Mouse (Mus musculus) limb, embryonic 12.5 days (tissue): ENCODE measurements around the gene Psmc1. TPM values are rescaled to one million over a fixed set of nuclear protein-coding genes. Genes with fewer than 3 reads are reported as not detected.

Experiments
- ATAC-seq: fragments of 200-750 bp; cut with Nextera tagmentation; 2 replicates; pipeline ENCODE4 v1.8.0; 2017; ENCODE audit warnings: low read depth, moderate TSS enrichment; ENCODE audit not compliant: insufficient number of reproducible peaks, insufficient read depth, low FRiP score, low TSS enrichment
- H3K27ac ChIP-seq: fragments of 300-500 bp; sonication (generic); 2 replicates; pipeline ENCODE4 v1.5.1; 2016; ENCODE audit warnings: mild to moderate bottlenecking, moderate library complexity
- H3K27me3 ChIP-seq: fragments of 300-500 bp; sonication (generic); 2 replicates; pipeline ENCODE4 v1.6.1; 2016; ENCODE audit warnings: mild to moderate bottlenecking, moderate library complexity
- H3K36me3 ChIP-seq: fragments of 300-500 bp; sonication (generic); 2 replicates; pipeline ENCODE4 v1.6.1; 2016; ENCODE audit warnings: mild to moderate bottlenecking, moderate library complexity
- H3K4me1 ChIP-seq: fragments of 300-500 bp; sonication (generic); replicated peaks from 2 replicates; pipeline ENCODE4 v1.6.1; 2016
- H3K4me2 ChIP-seq: fragments of 300-500 bp; sonication (generic); 2 replicates; pipeline ENCODE4 v1.6.1; 2016; ENCODE audit warnings: mild to moderate bottlenecking, moderate library complexity
- H3K4me3 ChIP-seq: fragments of 300-500 bp; sonication (generic); replicated peaks from 2 replicates; pipeline ENCODE4 v1.5.1; 2016; ENCODE audit warnings: mild to moderate bottlenecking
- H3K9ac ChIP-seq: fragments of 300-500 bp; sonication (generic); replicated peaks from 2 replicates; pipeline ENCODE4 v1.6.1; 2016; ENCODE audit warnings: mild to moderate bottlenecking, moderate library complexity
- H3K9me3 ChIP-seq: fragments of 300-500 bp; sonication (generic); 2 replicates; pipeline ENCODE4 v1.6.1; 2016; ENCODE audit warnings: mild to moderate bottlenecking, moderate library complexity
- WGBS: fragments of 180-500 bp; shearing (Covaris S2); methylation state at CpG from one replicate; pipeline ENCODE4 v1.1.7; 2016; 5-methylcytosine and 5-hydroxymethylcytosine counted together
- polyA plus RNA-seq: library from polyadenylated mRNA; unstranded; fragments of >200 nt; fragmentation: Nextera tagmentation; extraction: Ambion mirVana; gene quantifications from 2 replicates; pipeline ENCODE4 v1.2.1, GENCODE M21; 2016

Psmc1 gene
- polyA plus RNA-seq, 1 experiment from 2014 or later, result 322 TPM

- no peak for ATAC-seq
- H3K9ac ChIP-seq, result no peak overlapping the region
- H3K4me1 ChIP-seq, result no peaks in the 10 kb centered on the region
- WGBS, result 95% methylated on average over 9 of the region's 9 CpGs
- no peak overlapping the region for H3K27ac ChIP-seq
- no peaks in the 10 kb centered on the region for H3K9me3 ChIP-seq
- H3K36me3 ChIP-seq, result peaks cover 98% of the 10 kb centered on the region
- no peak overlapping the region for H3K4me3 ChIP-seq
- H3K27me3 ChIP-seq, result no peaks in the 10 kb centered on the region
- no peak overlapping the region for H3K4me2 ChIP-seq
These were observed 33.8 kb downstream of the Psmc1 start for GRCm38 (mm10) chr12:100143737-100144136.

DNA sequence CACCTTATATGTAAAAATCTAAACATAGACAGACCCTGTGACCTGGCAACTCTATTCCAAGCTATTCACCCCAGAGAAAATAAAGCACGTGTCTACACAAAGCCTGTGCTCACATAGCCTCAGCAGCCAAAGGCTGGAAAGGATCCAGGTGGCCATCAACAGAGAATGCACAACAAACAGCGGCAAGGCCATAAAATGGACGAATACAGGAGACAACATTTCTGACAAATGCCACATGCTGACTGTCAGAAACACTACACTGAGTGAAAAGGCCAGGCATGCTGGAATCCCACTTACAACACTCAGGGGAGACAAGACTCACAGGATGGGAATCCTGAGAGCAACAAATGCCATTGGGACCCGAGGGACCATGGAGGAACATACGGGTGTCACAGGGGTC lies 34.3 kb downstream of the Psmc1 start:
- Histone ChIP-seq H3K9me3 (no peaks in the 10 kb centered on the region), H3K4me3 (no peak overlapping the region), H3K9ac (no peak overlapping the region), H3K36me3 (peaks cover 99% of the 10 kb centered on the region), H3K4me2 (no peak overlapping the region), H3K27me3 (no peaks in the 10 kb centered on the region), H3K27ac (no peak overlapping the region), H3K4me1 (no peaks in the 10 kb centered on the region)
- ATAC-seq, result no peak
- 83% methylated on average over 5 of the region's 5 CpGs for WGBS

- ATAC-seq, result no peak
- no peak overlapping the region for H3K4me3 ChIP-seq
- no peaks in the 10 kb centered on the region for H3K27me3 ChIP-seq
- no peaks in the 10 kb centered on the region for H3K4me1 ChIP-seq
- H3K27ac ChIP-seq, result no peak overlapping the region
- WGBS, result 92% methylated on average over 7 of the region's 7 CpGs
- H3K36me3 ChIP-seq, result peaks cover 46% of the 10 kb centered on the region
- no peak overlapping the region for H3K9ac ChIP-seq
- H3K9me3 ChIP-seq, result no peaks in the 10 kb centered on the region
- H3K4me2 ChIP-seq, result no peak overlapping the region
These were observed 42.5 kb downstream of the Psmc1 start for GRCm38 (mm10) chr12:100152466-100152865.

GRCm38 (mm10) chr12:100159261-100159975 lies 49.5 kb downstream of the Psmc1 start, which contains the start of gene Nrde2:
Gene Nrde2 (minus strand): TSS chr12:100159653.
- ATAC-seq, result peak; percentile 98
- H3K27ac ChIP-seq, result peak within 1 kb of the TSS; percentile 66
- no peaks in the 10 kb centered on the region for H3K27me3 ChIP-seq
- H3K9ac ChIP-seq, result peak within 1 kb of the TSS; percentile 67
- H3K4me1 ChIP-seq, result peaks cover 5% of the 10 kb centered on the region
- H3K9me3 ChIP-seq, result no peaks in the 10 kb centered on the region
- H3K36me3 ChIP-seq, result peaks cover 8% of the 10 kb centered on the region; the same call in 1 of the 2 replicates
- under 1% methylated on average over 26 of the region's 26 CpGs for WGBS
- peak within 1 kb of the TSS; percentile 53 for H3K4me3 ChIP-seq
- peak within 1 kb of the TSS; percentile 67 for H3K4me2 ChIP-seq

- Histone ChIP-seq H3K9me3 (no peaks in the 10 kb centered on the region), H3K4me1 (peaks cover 13% of the 10 kb centered on the region; the same call in 1 of the 2 replicates), H3K36me3 (no peaks in the 10 kb centered on the region), H3K4me3 (no peak overlapping the region), H3K27ac (no peak overlapping the region), H3K4me2 (no peak overlapping the region), H3K9ac (no peak overlapping the region), H3K27me3 (no peaks in the 10 kb centered on the region)
- WGBS, result 73% methylated on average over 7 of the region's 7 CpGs
- ATAC-seq, result no peak
These were observed 55.1 kb downstream of the Psmc1 start for GRCm38 (mm10) chr12:100164991-100165500.

GRCm38 (mm10) chr12:100166177-100166576 lies 56.2 kb downstream of the Psmc1 start:
- Histone ChIP-seq H3K4me2 (no peak overlapping the region), H3K4me3 (no peak overlapping the region), H3K9ac (no peak overlapping the region), H3K27ac (no peak overlapping the region), H3K9me3 (no peaks in the 10 kb centered on the region), H3K27me3 (no peaks in the 10 kb centered on the region), H3K36me3 (no peaks in the 10 kb centered on the region), H3K4me1 (peaks cover 13% of the 10 kb centered on the region; the same call in 1 of the 2 replicates)
- ATAC-seq, result no peak
- 23% methylated on average over 3 of the region's 3 CpGs for WGBS

DNA sequence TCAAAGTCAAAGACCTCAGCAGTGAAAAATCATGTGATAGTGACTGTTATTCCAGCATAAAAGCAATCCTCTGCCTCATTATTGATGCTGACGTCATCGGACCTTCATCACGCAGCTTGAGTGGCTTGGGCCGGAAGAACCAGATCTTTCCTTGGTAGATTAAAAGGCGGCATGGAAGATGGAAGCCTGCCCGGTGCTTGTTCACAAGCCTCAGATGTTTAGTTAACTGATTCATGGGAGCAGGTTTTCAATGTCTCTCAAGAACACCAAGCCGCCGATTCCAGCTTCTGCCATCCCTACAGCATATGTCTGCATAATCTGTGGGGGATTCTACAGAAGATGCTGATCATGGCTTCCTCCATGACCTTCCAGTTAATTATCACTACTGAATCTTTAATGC lies 57.0 kb downstream of the Psmc1 start:
- H3K9ac ChIP-seq, result no peak overlapping the region
- WGBS, result 90% methylated on average over 8 of the region's 8 CpGs

DNA sequence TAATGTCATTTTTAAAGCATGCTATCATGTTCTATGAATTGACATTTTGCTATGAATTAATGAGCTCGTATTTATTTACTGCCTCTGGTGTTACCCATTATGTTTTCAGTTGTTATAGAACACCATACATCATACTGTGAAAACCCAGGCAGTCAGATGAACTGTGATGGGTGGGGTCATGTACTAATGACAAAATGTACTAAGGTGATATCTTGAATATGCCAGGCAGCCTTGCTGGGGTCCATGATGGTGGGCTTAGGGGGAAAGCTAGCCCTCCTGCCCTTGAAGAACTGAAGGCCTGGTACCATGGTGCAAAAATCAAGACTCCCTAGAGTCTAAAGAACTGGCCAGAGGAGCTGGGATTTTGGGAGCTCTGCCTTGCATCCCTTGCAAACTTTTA lies 57.5 kb downstream of the Psmc1 start:
- peak overlapping the region; percentile 52 for H3K4me2 ChIP-seq
- no peaks in the 10 kb centered on the region for H3K36me3 ChIP-seq
- peak overlapping the region; percentile 76; the same call in 1 of the 2 replicates for H3K27ac ChIP-seq
- 74% methylated on average over 1 of the region's 1 CpGs for WGBS
- no peak for ATAC-seq
- peaks cover 13% of the 10 kb centered on the region; the same call in 1 of the 2 replicates for H3K4me1 ChIP-seq
- no peak overlapping the region for H3K4me3 ChIP-seq
- no peak overlapping the region for H3K9ac ChIP-seq
- no peaks in the 10 kb centered on the region for H3K27me3 ChIP-seq
- H3K9me3 ChIP-seq, result no peaks in the 10 kb centered on the region

More for the DNA sequence above, 57.0 kb downstream of the Psmc1 start:
- Histone ChIP-seq H3K4me3 (no peak overlapping the region), H3K36me3 (no peaks in the 10 kb centered on the region), H3K9me3 (no peaks in the 10 kb centered on the region), H3K27ac (no peak overlapping the region), H3K4me2 (no peak overlapping the region), H3K4me1 (peaks cover 13% of the 10 kb centered on the region; the same call in 1 of the 2 replicates), H3K27me3 (no peaks in the 10 kb centered on the region)
- no peak for ATAC-seq

GRCm38 (mm10) chr12:100167931-100168871 lies 58.2 kb downstream of the Psmc1 start:
- peak; percentile 57 for ATAC-seq
- peak overlapping the region; percentile 57 for H3K9ac ChIP-seq
- no peaks in the 10 kb centered on the region for H3K36me3 ChIP-seq
- H3K27ac ChIP-seq, result peak overlapping the region; percentile 76
- peak overlapping the region; percentile 32 for H3K4me3 ChIP-seq
- peak overlapping the region; percentile 52 for H3K4me2 ChIP-seq
- no peaks in the 10 kb centered on the region for H3K9me3 ChIP-seq
- peaks cover 13% of the 10 kb centered on the region; the same call in 1 of the 2 replicates for H3K4me1 ChIP-seq
- WGBS, result 11% methylated on average over 27 of the region's 28 CpGs
- H3K27me3 ChIP-seq, result no peaks in the 10 kb centered on the region

DNA sequence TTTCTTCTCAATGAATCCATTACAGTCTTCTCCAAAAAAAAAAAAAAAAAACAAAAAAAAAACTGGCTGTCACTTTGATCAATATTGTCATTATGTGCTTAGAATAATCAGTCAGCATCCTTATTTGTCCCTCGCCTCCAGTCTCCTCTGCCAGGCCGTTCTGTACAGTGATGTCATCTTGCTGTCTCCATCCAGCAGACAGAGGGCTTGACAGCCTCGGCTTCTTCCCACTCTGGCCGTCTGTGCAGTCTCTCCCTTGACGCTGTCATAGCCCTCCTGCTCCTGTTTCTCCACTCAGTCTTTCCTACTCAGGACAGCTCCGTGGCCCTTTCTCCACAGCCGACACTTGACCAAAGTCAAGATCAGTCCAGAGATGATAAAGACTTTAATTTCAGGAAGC lies 62.5 kb downstream of the Psmc1 start:
- WGBS, result 74% methylated on average over 7 of the region's 7 CpGs
- Histone ChIP-seq H3K4me3 (no peak overlapping the region), H3K36me3 (no peaks in the 10 kb centered on the region), H3K4me2 (no peak overlapping the region), H3K27ac (no peak overlapping the region), H3K4me1 (peaks cover 27% of the 10 kb centered on the region), H3K9ac (no peak overlapping the region), H3K27me3 (no peaks in the 10 kb centered on the region), H3K9me3 (no peaks in the 10 kb centered on the region)
- no peak for ATAC-seq
